ENCODE assay signal across 8 mouse cellular contexts in the genomic region with DNA sequence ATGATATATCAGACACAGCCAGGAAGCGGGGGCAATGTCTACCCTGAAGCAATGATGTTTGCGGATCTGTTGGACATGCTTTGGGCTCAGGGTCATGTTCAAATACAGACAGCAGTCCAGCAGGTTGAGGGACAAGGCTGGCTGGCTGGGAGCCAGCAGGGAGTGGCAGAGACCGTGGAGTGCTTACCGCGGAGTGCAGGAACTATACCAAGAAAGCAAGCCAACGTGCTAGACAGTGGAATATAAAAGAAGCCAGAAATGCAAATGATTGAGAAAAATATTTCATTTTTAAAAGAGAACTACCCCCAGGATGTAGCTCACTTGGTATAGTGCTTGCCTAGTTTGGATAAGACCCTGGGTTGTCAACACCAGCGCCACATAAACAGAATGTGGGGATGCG.
DNase-seq lines count a peak whose midpoint lies in the region; ATAC-seq and TF ChIP-seq lines count a peak whose summit lies in the region.

No protein-coding gene starts in this region.

- ATAC-seq in limb, embryonic 14.5 days (ENCODE audit: low FRiP score, low read depth) = no peak
- peak; percentile 86 for ATAC-seq in forebrain, embryonic 16.5 days
- 0 out of 2 replicates have a peak, but pooled peaks have one; percentile 53 for ATAC-seq in stomach, embryonic 14.5 days (ENCODE audit: insufficient number of reproducible peaks, insufficient read depth, low FRiP score, low read depth)

- no peak for TF ChIP-seq CTCF in liver, adult 2 months (IDR thresholded peaks at IDR 0.05; ENCODE audit: low read depth, low read length)

- no peaks in the 10 kb centered on the region for H3K9me3 ChIP-seq in limb, embryonic 14.5 days (ENCODE audit: control insufficient read depth, low read length)
- H3K9me3 ChIP-seq in limb, embryonic 10.5 days (replicated peaks) = no peaks in the 10 kb centered on the region
- no peaks in the 10 kb centered on the region for H3K9me3 ChIP-seq in forebrain, embryonic 16.5 days (ENCODE audit: control insufficient read depth, low read length)
- H3K9me3 ChIP-seq in stomach, embryonic 14.5 days (ENCODE audit: control insufficient read depth, low read depth, low read length) = no peaks in the 10 kb centered on the region

- no peaks in the 10 kb centered on the region; the same call in 1 of the 2 replicates for H3K27me3 ChIP-seq in limb, embryonic 14.5 days (ENCODE audit: control insufficient read depth, insufficient read depth, low read length)
- H3K27me3 ChIP-seq in limb, embryonic 10.5 days (ENCODE audit: low read depth, poor library complexity, severe bottlenecking) = peaks cover 25% of the 10 kb centered on the region; the same call in 1 of the 2 replicates
- no peaks in the 10 kb centered on the region for H3K27me3 ChIP-seq in forebrain, embryonic 16.5 days (replicated peaks; ENCODE audit: control insufficient read depth, insufficient read depth, low read length)
- no peaks in the 10 kb centered on the region for H3K27me3 ChIP-seq in liver, adult 2 months (ENCODE audit: control insufficient read depth, insufficient read depth, low read length)
- no peaks in the 10 kb centered on the region for H3K27me3 ChIP-seq in stomach, embryonic 14.5 days (ENCODE audit: control insufficient read depth, insufficient read depth, low read length)

- H3K4me3 ChIP-seq in limb, embryonic 14.5 days (replicated peaks; ENCODE audit: low read length) = no peak overlapping the region
- H3K4me3 ChIP-seq in limb, embryonic 10.5 days = no peak overlapping the region
- no peak overlapping the region for H3K4me3 ChIP-seq in forebrain, embryonic 16.5 days (replicated peaks; ENCODE audit: low read length)
- H3K4me3 ChIP-seq in liver, adult 2 months (ENCODE audit: insufficient read depth, low read depth, low read length) = no peak overlapping the region
- H3K4me3 ChIP-seq in stomach, embryonic 14.5 days (ENCODE audit: low read depth, low read length) = no peak overlapping the region

- no peaks in the 10 kb centered on the region for H3K36me3 ChIP-seq in limb, embryonic 14.5 days (ENCODE audit: control insufficient read depth, insufficient read depth, low read length)
- no peaks in the 10 kb centered on the region for H3K36me3 ChIP-seq in limb, embryonic 10.5 days
- H3K36me3 ChIP-seq in forebrain, embryonic 16.5 days (ENCODE audit: control insufficient read depth, insufficient read depth) = no peaks in the 10 kb centered on the region
- H3K36me3 ChIP-seq in liver, adult 2 months (ENCODE audit: control insufficient read depth, insufficient read depth, low read length) = no peaks in the 10 kb centered on the region
- H3K36me3 ChIP-seq in stomach, embryonic 14.5 days (ENCODE audit: control insufficient read depth, insufficient read depth, low read length) = no peaks in the 10 kb centered on the region

- H3K4me1 ChIP-seq in limb, embryonic 14.5 days (ENCODE audit: control insufficient read depth, insufficient read depth, low read length) = no peaks in the 10 kb centered on the region
- H3K4me1 ChIP-seq in limb, embryonic 10.5 days = peaks cover 7% of the 10 kb centered on the region
- H3K4me1 ChIP-seq in forebrain, embryonic 16.5 days (replicated peaks; ENCODE audit: control insufficient read depth, insufficient read depth, low read length) = peaks cover 8% of the 10 kb centered on the region
- no peaks in the 10 kb centered on the region for H3K4me1 ChIP-seq in liver, adult 2 months (ENCODE audit: control insufficient read depth, insufficient read depth, low read length)
- H3K4me1 ChIP-seq in stomach, embryonic 14.5 days (ENCODE audit: control insufficient read depth, insufficient read depth, low read length) = 0 out of 2 replicates have a peak, but pooled peaks cover 3% of the 10 kb centered on the region

- WGBS in limb, embryonic 14.5 days = 77% methylated on average over 8 of the region's 8 CpGs
- WGBS in limb, embryonic 10.5 days = 92% methylated on average over 8 of the region's 8 CpGs
- 51% methylated on average over 8 of the region's 8 CpGs for WGBS in forebrain, embryonic 16.5 days
- 38% methylated on average over 8 of the region's 8 CpGs for WGBS in liver, adult 2 months
- WGBS in stomach, embryonic 14.5 days = 66% methylated on average over 8 of the region's 8 CpGs

- no peaks in the 10 kb centered on the region for H3K79me2 ChIP-seq in liver, adult 2 months (ENCODE audit: control insufficient read depth, insufficient read depth, low read length)

- no peak overlapping the region for H3K9ac ChIP-seq in limb, embryonic 14.5 days (ENCODE audit: low read depth, low read length, severe bottlenecking)
- no peak overlapping the region for H3K9ac ChIP-seq in forebrain, embryonic 16.5 days (replicated peaks; ENCODE audit: low read depth, low read length)
- H3K9ac ChIP-seq in liver, adult 2 months (ENCODE audit: low read depth, low read length) = no peak overlapping the region
- no peak overlapping the region for H3K9ac ChIP-seq in stomach, embryonic 14.5 days (replicated peaks; ENCODE audit: low read depth, low read length)

- peak; percentile 8 for DNase-seq in limb, embryonic 14.5 days (ENCODE audit: low spot score)
- no peak for DNase-seq in limb, embryonic 10.5 days (ENCODE audit: low spot score)
- DNase-seq in liver, adult 2 months (ENCODE audit: extremely low read depth, low read depth, low spot score) = peak; percentile 7
- DNase-seq in thymus, postnatal 36 days = no peak
- DNase-seq in Muller cell, postnatal 12 days (ENCODE audit: inconsistent ontology term) = no peak
- no peak for DNase-seq in left cerebral cortex, adult 8-10 months (ENCODE audit: low spot score in 2 of 2)

- no peak for TF ChIP-seq POLR2A in limb, embryonic 14.5 days (IDR thresholded peaks at IDR 0.05; ENCODE audit: borderline replicate concordance, extremely low read depth, insufficient read depth, insufficient read length)
- TF ChIP-seq POLR2A in liver, adult 2 months (IDR thresholded peaks at IDR 0.05; ENCODE audit: extremely low read depth, insufficient read depth, low read length) = no peak

- H3K27ac ChIP-seq in limb, embryonic 14.5 days (replicated peaks; ENCODE audit: low read depth, low read length) = no peak overlapping the region
- no peak overlapping the region for H3K27ac ChIP-seq in limb, embryonic 10.5 days
- H3K27ac ChIP-seq in forebrain, embryonic 16.5 days (ENCODE audit: low read length) = no peak overlapping the region
- H3K27ac ChIP-seq in liver, adult 2 months (replicated peaks; ENCODE audit: insufficient read depth, low read depth, low read length) = no peak overlapping the region
- H3K27ac ChIP-seq in stomach, embryonic 14.5 days (ENCODE audit: low read length) = no peak overlapping the region

- no peak overlapping the region for H3K4me2 ChIP-seq in limb, embryonic 14.5 days (replicated peaks; ENCODE audit: low read depth, low read length, severe bottlenecking)
- H3K4me2 ChIP-seq in forebrain, embryonic 16.5 days (ENCODE audit: low read length) = no peak overlapping the region
- H3K4me2 ChIP-seq in stomach, embryonic 14.5 days (replicated peaks; ENCODE audit: low read depth, low read length) = no peak overlapping the region

Comparison
In these comparisons a context has a peak if more than half of its experiments do, and no peak if none do; other contexts are left out.
1. DNase-seq: peak in limb, embryonic 14.5 days (single experiment) and liver, adult 2 months (single experiment); none in limb, embryonic 10.5 days (single experiment), thymus, postnatal 36 days (0 of 2), Muller cell, postnatal 12 days (single experiment) and left cerebral cortex, adult 8-10 months (0 of 2).